Mouse (Mus musculus) megakaryocyte, embryonic 14.5 days (primary cell): ENCODE data around the gene Cacnb2.

Experiments
- FLI1 ChIP-seq: IDR thresholded peaks from 2 replicates; pipeline ENCODE4 v1.6.1; 2012; ENCODE audit warnings: low read length, inconsistent platforms, mixed read lengths
- GATA1 ChIP-seq: IDR thresholded peaks from 3 replicates; pipeline ENCODE4 v1.6.1; 2012; ENCODE audit warnings: mixed read lengths, low read length, inconsistent platforms, borderline replicate concordance

DNA sequence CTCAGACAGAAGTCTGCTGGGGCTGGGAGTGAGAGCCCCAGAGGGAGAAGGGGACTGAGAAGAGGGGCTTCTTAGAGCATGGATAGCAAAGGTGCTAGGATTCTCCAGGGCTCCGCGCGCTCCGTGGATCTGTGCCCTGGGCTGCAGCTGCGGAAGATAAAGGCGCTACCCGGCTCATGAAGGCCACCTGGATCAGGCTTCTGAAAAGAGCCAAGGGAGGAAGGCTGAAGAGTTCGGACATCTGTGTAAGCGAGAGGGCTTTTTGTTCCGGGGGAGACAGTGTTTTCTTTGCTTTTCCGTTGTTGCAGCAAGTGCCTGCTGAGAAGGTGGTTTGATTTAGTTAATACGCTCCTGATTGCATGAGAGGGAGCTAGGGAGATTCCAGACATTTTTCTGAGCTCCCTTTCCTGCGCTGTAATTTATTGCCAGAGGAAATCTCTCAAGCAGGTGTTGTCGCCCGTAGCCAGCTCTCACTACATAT lies 270.9 kb downstream of the Cacnb2 start:
- TF ChIP-seq GATA1 (no peak), FLI1 (no peak)
